Mouse (Mus musculus): Measurements from ENCODE around the gene Zfp638.

- TF ChIP-seq POLR2A (IDR thresholded peaks at IDR 0.05; ENCODE audit: borderline replicate concordance, low read depth, low read length) (no peak), CTCF (IDR thresholded peaks at IDR 0.05; ENCODE audit: low read depth, low read length) (no peak)
Observed at GRCm38 (mm10) chr6:83908386-83908785, 41.5 kb downstream of the Zfp638 start.
